Mouse (Mus musculus) kidney, embryonic 16.5 days (tissue): ENCODE data around the gene Ccdc187. TPM values are rescaled to one million over a fixed set of nuclear protein-coding genes. Genes with fewer than 3 reads are reported as not detected.

ENCODE experiments used
- ATAC-seq: fragments of 200-750 bp; cut with Nextera tagmentation; 2 replicates; pipeline ENCODE4 v1.8.0; 2017; ENCODE audit warnings: moderate TSS enrichment; ENCODE audit not compliant: low FRiP score, low TSS enrichment
- H3K27ac ChIP-seq: fragments of 300-500 bp; sonication (generic); 2 replicates; pipeline ENCODE4 v1.5.1; 2014; ENCODE audit warnings: low read length
- H3K27me3 ChIP-seq: fragments of 300-500 bp; sonication (generic); 2 replicates; pipeline ENCODE4 v1.6.1; 2014; ENCODE audit warnings: low read length, control low read depth, mixed read lengths; ENCODE audit not compliant: insufficient read depth
- H3K36me3 ChIP-seq: fragments of 300-500 bp; sonication (generic); 2 replicates; pipeline ENCODE4 v1.6.1; 2014; ENCODE audit warnings: low read length, control low read depth, mixed read lengths; ENCODE audit not compliant: insufficient read depth
- H3K4me1 ChIP-seq: fragments of 300-500 bp; sonication (generic); 2 replicates; pipeline ENCODE4 v1.6.1; 2014; ENCODE audit warnings: low read length, control low read depth, mixed read lengths; ENCODE audit not compliant: insufficient read depth
- H3K4me2 ChIP-seq: fragments of 300-500 bp; sonication (generic); replicated peaks from 2 replicates; pipeline ENCODE4 v1.6.1; 2014; ENCODE audit warnings: low read depth, low read length
- H3K4me3 ChIP-seq: fragments of 300-500 bp; sonication (generic); 2 replicates; pipeline ENCODE4 v1.5.1; 2014; ENCODE audit warnings: mild to moderate bottlenecking, low read length
- H3K9ac ChIP-seq: fragments of 300-500 bp; sonication (generic); replicated peaks from 2 replicates; pipeline ENCODE4 v1.6.1; 2014; ENCODE audit warnings: low read length
- H3K9me3 ChIP-seq: fragments of 300-500 bp; sonication (generic); 2 replicates; pipeline ENCODE4 v1.6.1; 2016; ENCODE audit warnings: low read length, control low read depth
- WGBS: fragments of 180-500 bp; shearing (Covaris S2); extraction: QIAGEN DNeasy Blood & Tissue Kit; methylation state at CpG from one replicate; pipeline ENCODE4 v1.1.7; 2014; 5-methylcytosine and 5-hydroxymethylcytosine counted together
- polyA plus RNA-seq: library from polyadenylated mRNA; unstranded; fragments of >200 nt; fragmentation: Nextera tagmentation; extraction: Ambion mirVana; gene quantifications from 2 replicates; pipeline ENCODE4 v1.2.1, GENCODE M21; 2015

Gene Ccdc187
- polyA plus RNA-seq, 1 experiment from 2014 or later = 0.02 TPM

- peaks cover 7% of the 10 kb centered on the region for H3K36me3 ChIP-seq
- WGBS = 8% methylated on average over 10 of the region's 10 CpGs
- H3K27me3 ChIP-seq = peaks cover 73% of the 10 kb centered on the region
- no peak overlapping the region for H3K9ac ChIP-seq
- H3K27ac ChIP-seq = no peak overlapping the region
- H3K4me2 ChIP-seq = no peak overlapping the region
- H3K4me3 ChIP-seq = no peak overlapping the region
- H3K9me3 ChIP-seq = no peaks in the 10 kb centered on the region
- no peak for ATAC-seq
- H3K4me1 ChIP-seq = peaks cover 7% of the 10 kb centered on the region; the same call in 1 of the 2 replicates
Observed at GRCm38 (mm10) chr2:26205761-26206160, 88.6 kb downstream of the Ccdc187 start.

DNA sequence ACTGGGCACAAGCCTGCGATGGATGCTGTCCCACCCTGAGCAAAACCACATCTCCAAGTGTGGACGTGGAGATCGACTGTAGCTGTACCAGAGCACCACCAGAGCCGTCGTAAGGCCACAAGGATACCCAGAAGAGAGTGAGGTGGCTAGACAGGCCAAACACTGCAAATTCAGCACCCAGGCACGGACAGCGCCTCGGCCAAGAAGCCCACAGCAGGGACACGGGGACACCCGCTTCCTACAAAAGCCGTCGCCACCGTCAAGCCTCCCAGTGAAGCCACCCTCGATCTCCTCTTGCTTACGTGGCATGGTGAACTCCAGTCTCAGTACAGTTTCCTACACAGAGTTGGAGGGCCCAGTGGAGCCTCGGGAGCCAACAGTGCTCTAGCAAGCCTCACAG is 89.2 kb downstream of the Ccdc187 start:
- Histone ChIP-seq H3K9ac (no peak overlapping the region), H3K4me3 (no peak overlapping the region), H3K27me3 (peaks cover 79% of the 10 kb centered on the region), H3K9me3 (no peaks in the 10 kb centered on the region), H3K36me3 (peaks cover 1% of the 10 kb centered on the region; the same call in 1 of the 2 replicates), H3K4me1 (peaks cover 7% of the 10 kb centered on the region; the same call in 1 of the 2 replicates), H3K4me2 (no peak overlapping the region), H3K27ac (no peak overlapping the region)
- under 1% methylated on average over 16 of the region's 16 CpGs for WGBS
- ATAC-seq = no peak

- no peaks in the 10 kb centered on the region for H3K9me3 ChIP-seq
- no peak for ATAC-seq
- WGBS = under 1% methylated on average over 36 of the region's 36 CpGs
- H3K27me3 ChIP-seq = peaks cover 100% of the 10 kb centered on the region
- no peak overlapping the region for H3K27ac ChIP-seq
- H3K4me1 ChIP-seq = peaks cover 18% of the 10 kb centered on the region
- no peak overlapping the region for H3K9ac ChIP-seq
- H3K36me3 ChIP-seq = no peaks in the 10 kb centered on the region
- H3K4me3 ChIP-seq = no peak overlapping the region
- H3K4me2 ChIP-seq = no peak overlapping the region
Observed at GRCm38 (mm10) chr2:26202849-26203475, 91.4 kb downstream of the Ccdc187 start.

- H3K4me3 ChIP-seq = peak overlapping the region; percentile 15; the same call in 1 of the 2 replicates
- no peak overlapping the region for H3K27ac ChIP-seq
- H3K9me3 ChIP-seq = no peaks in the 10 kb centered on the region
- WGBS = under 1% methylated on average over 77 of the region's 77 CpGs
- H3K4me1 ChIP-seq = peaks cover 21% of the 10 kb centered on the region
- no peak for ATAC-seq
- H3K36me3 ChIP-seq = no peaks in the 10 kb centered on the region
- peaks cover 99% of the 10 kb centered on the region for H3K27me3 ChIP-seq
- no peak overlapping the region for H3K4me2 ChIP-seq
- no peak overlapping the region for H3K9ac ChIP-seq
Observed at GRCm38 (mm10) chr2:26201926-26202848, 92.2 kb downstream of the Ccdc187 start.

DNA sequence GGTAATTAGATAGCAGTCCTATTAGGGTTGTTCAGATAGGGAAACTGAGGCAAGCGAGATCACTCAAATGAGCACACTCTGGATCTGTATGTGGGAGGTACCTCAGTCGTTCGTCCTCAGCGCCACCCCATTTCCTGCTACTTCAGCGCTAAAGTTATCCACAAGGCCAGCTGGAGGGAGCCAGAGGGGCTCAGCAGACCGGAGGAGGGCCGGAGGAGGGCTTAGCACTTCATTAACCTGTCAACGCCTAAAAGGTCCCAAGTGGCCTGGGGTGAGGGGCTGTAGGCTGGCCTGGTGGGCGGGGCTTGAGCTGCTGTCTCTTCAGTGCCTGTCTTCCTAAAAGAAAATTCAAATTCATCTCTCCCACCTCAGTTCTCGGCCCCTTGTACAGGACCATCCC is 95.9 kb downstream of the Ccdc187 start:
- H3K4me3 ChIP-seq = no peak overlapping the region
- WGBS = 2% methylated on average over 10 of the region's 10 CpGs
- H3K9me3 ChIP-seq = no peaks in the 10 kb centered on the region
- peak; percentile 76 for ATAC-seq
- no peak overlapping the region for H3K9ac ChIP-seq
- peaks cover 90% of the 10 kb centered on the region for H3K27me3 ChIP-seq
- no peak overlapping the region for H3K27ac ChIP-seq
- H3K4me2 ChIP-seq = peak overlapping the region; percentile 25
- H3K4me1 ChIP-seq = peaks cover 21% of the 10 kb centered on the region
- H3K36me3 ChIP-seq = no peaks in the 10 kb centered on the region

- Histone ChIP-seq H3K36me3 (no peaks in the 10 kb centered on the region), H3K9me3 (no peaks in the 10 kb centered on the region), H3K4me1 (peaks cover 14% of the 10 kb centered on the region), H3K4me3 (no peak overlapping the region), H3K4me2 (no peak overlapping the region), H3K27me3 (peaks cover 77% of the 10 kb centered on the region), H3K9ac (no peak overlapping the region), H3K27ac (no peak overlapping the region)
- WGBS = 54% methylated on average over 7 of the region's 7 CpGs
- ATAC-seq = no peak
Observed at GRCm38 (mm10) chr2:26194552-26195339, 99.6 kb downstream of the Ccdc187 start.

Other genes starting within 250 kb of the Ccdc187 start
- 12.7 and 13.3 TPM in 2 replicates for gene Nacc2, start 171.3 kb downstream of the Ccdc187 start, polyA plus RNA-seq
- 0.09 TPM in 1 of 2 replicates, not detected in the other for gene Lhx3, start 86.3 kb downstream of the Ccdc187 start, polyA plus RNA-seq
- 18.4 and 20.7 TPM in 2 replicates for gene Qsox2, start 57.0 kb downstream of the Ccdc187 start, polyA plus RNA-seq
- gene Gpsm1, start 21.0 kb upstream of the Ccdc187 start, polyA plus RNA-seq = 41.9 and 44.1 TPM in 2 replicates
- 30.6 and 34.2 TPM in 2 replicates for gene Dnlz, start 57.6 kb upstream of the Ccdc187 start, polyA plus RNA-seq
- gene Card9, start 66.4 kb upstream of the Ccdc187 start, polyA plus RNA-seq = 0.92 and 1.4 TPM in 2 replicates
- 31.7 and 35.3 TPM in 2 replicates for gene Snapc4, start 86.1 kb upstream of the Ccdc187 start, polyA plus RNA-seq
- gene Entr1, start 94.8 kb upstream of the Ccdc187 start, polyA plus RNA-seq = 125 and 127 TPM in 2 replicates
- gene Pmpca, start 94.8 kb upstream of the Ccdc187 start, polyA plus RNA-seq = 122 TPM in 2 replicates
- gene Inpp5e, start 114.6 kb upstream of the Ccdc187 start, polyA plus RNA-seq = 24.9 and 26.6 TPM in 2 replicates
- gene Sec16a, start 150.7 kb upstream of the Ccdc187 start, polyA plus RNA-seq = 27.6 and 28.6 TPM in 2 replicates
- gene Notch1, start 222.1 kb upstream of the Ccdc187 start, polyA plus RNA-seq = 23.7 and 27.0 TPM in 2 replicates